Mouse (Mus musculus) myocyte (in vitro differentiated cells): ENCODE data around the gene Fam43a. TPM values are rescaled to one million over a fixed set of nuclear protein-coding genes. Genes with fewer than 3 reads are reported as not detected.

Experiments
- H3K27me3 ChIP-seq: one replicate; pipeline ENCODE4 v1.6.1; 2011; ENCODE audit not compliant: control insufficient read depth, insufficient read depth, insufficient read length
- H3K36me3 ChIP-seq: one replicate; pipeline ENCODE4 v1.6.1; 2011; ENCODE audit not compliant: control insufficient read depth, insufficient read depth
- H3K4me2 ChIP-seq: one replicate; pipeline ENCODE4 v1.6.1; 2011; ENCODE audit warnings: low read depth, control low read depth
- H3K4me3 ChIP-seq: one replicate; pipeline ENCODE4 v1.5.1; 2011; ENCODE audit warnings: mild to moderate bottlenecking, control low read depth, moderate library complexity
- H3K79me2 ChIP-seq: one replicate; pipeline ENCODE4 v1.6.1; 2011; ENCODE audit not compliant: control insufficient read depth, insufficient read depth
- H3ac ChIP-seq: one replicate; pipeline ENCODE4 v1.6.1; 2011; ENCODE audit not compliant: control insufficient read depth, insufficient read length
- CEBPB ChIP-seq: IDR thresholded peaks from 2 replicates; pipeline ENCODE4 v1.6.1; 2011; ENCODE audit warnings: mild to moderate bottlenecking, moderate library complexity; ENCODE audit not compliant: poor library complexity, insufficient read depth, severe bottlenecking
- E2F4 ChIP-seq: IDR thresholded peaks from one replicate; pipeline ENCODE4 v1.6.1; 2011; ENCODE audit warnings: mild to moderate bottlenecking, control low read depth, moderate library complexity; ENCODE audit not compliant: insufficient read depth
- MAX ChIP-seq: IDR thresholded peaks from one replicate; pipeline ENCODE4 v1.6.1; 2011; ENCODE audit warnings: low read depth, mild to moderate bottlenecking, control low read depth
- MYOD1 ChIP-seq, 3 experiments: IDR thresholded peaks; one replicate each; pipeline ENCODE4 v1.6.1; 2011; ENCODE audit warnings: control low read depth in 2 of 3, low read depth in 2 of 3, mild to moderate bottlenecking in 2 of 3, moderate library complexity in 1 of 3; ENCODE audit not compliant: insufficient read length in 2 of 3, control insufficient read depth in 1 of 3
- MYOG ChIP-seq, 3 experiments: IDR thresholded peaks; one replicate each; pipeline ENCODE4 v1.6.1; 2011; ENCODE audit warnings: control low read depth in 2 of 3, low read depth in 2 of 3, mild to moderate bottlenecking in 2 of 3; ENCODE audit not compliant: insufficient read length in 2 of 3, control insufficient read depth in 1 of 3, insufficient read depth in 1 of 3
- POLR2A ChIP-seq: IDR thresholded peaks from one replicate; pipeline ENCODE4 v1.6.1; 2011; ENCODE audit warnings: low read depth, mild to moderate bottlenecking, control low read depth, moderate library complexity; ENCODE audit not compliant: insufficient read length
- POLR2AphosphoS2 ChIP-seq: IDR thresholded peaks from one replicate; pipeline ENCODE4 v1.6.1; 2011; ENCODE audit warnings: low read depth, control low read depth; ENCODE audit not compliant: insufficient read length
- REST ChIP-seq: IDR thresholded peaks from one replicate; pipeline ENCODE4 v1.6.1; 2011; ENCODE audit warnings: mild to moderate bottlenecking, control low read depth, moderate library complexity; ENCODE audit not compliant: insufficient read depth, insufficient read length
- SRF ChIP-seq: IDR thresholded peaks from one replicate; pipeline ENCODE4 v1.6.1; 2011; ENCODE audit warnings: low read depth; ENCODE audit not compliant: control insufficient read depth, insufficient read length
- TCF12 ChIP-seq: IDR thresholded peaks from one replicate; pipeline ENCODE4 v1.6.1; 2011; ENCODE audit warnings: mild to moderate bottlenecking, control low read depth; ENCODE audit not compliant: poor library complexity, insufficient read depth, severe bottlenecking
- TCF3 ChIP-seq: IDR thresholded peaks from one replicate; pipeline ENCODE4 v1.6.1; 2011; ENCODE audit warnings: low read depth, control low read depth; ENCODE audit not compliant: insufficient read length
- USF1 ChIP-seq: IDR thresholded peaks from one replicate; pipeline ENCODE4 v1.6.1; 2011; ENCODE audit warnings: low read depth, mild to moderate bottlenecking, control low read depth, moderate library complexity
- polyA plus RNA-seq: library from polyadenylated mRNA; unstranded; fragments of >200 nt; fragmentation: generic; extraction: Trizol; gene quantifications from one replicate; pipeline ENCODE4 v1.2.1, GENCODE M21; 2012; ENCODE audit warnings: missing spikeins

The Fam43a gene
- polyA plus RNA-seq, 1 experiment: 0.77 TPM

GRCm38 (mm10) chr16:30595356-30595755 lies 4.2 kb upstream of the Fam43a start:
- Histone ChIP-seq H3ac (no peak overlapping the region), H3K36me3 (no peaks in the 10 kb centered on the region), H3K79me2 (no peaks in the 10 kb centered on the region), H3K4me3 (no peak overlapping the region), H3K4me2 (no peak overlapping the region), H3K27me3 (peaks cover 4% of the 10 kb centered on the region)
- TF ChIP-seq REST: no peak
- no peak for TF ChIP-seq POLR2A
- TF ChIP-seq E2F4: no peak
- TF ChIP-seq MYOD1 (IDR thresholded peaks at IDR 0.05; ENCODE audit: control insufficient read depth in 1 of 3, insufficient read length in 2 of 3, low read depth in 2 of 3): no peak
- TF ChIP-seq TCF12: no peak
- TF ChIP-seq POLR2AphosphoS2: no peak
- no peak for TF ChIP-seq MAX
- TF ChIP-seq USF1: no peak
- no peak for TF ChIP-seq MYOG (IDR thresholded peaks at IDR 0.05; ENCODE audit: control insufficient read depth in 1 of 3, insufficient read depth in 1 of 3, insufficient read length in 2 of 3, low read depth in 2 of 3)
- TF ChIP-seq SRF: no peak
- no peak for TF ChIP-seq TCF3
- no peak for TF ChIP-seq CEBPB

- no peaks in the 10 kb centered on the region for H3K79me2 ChIP-seq
- no peak overlapping the region for H3ac ChIP-seq
- peak overlapping the region; percentile 93 for H3K4me2 ChIP-seq
- no peak overlapping the region for H3K4me3 ChIP-seq
- TF ChIP-seq CEBPB (peak; percentile 53; the same call in 1 of the 2 replicates), TCF12 (no peak)
- H3K36me3 ChIP-seq: no peaks in the 10 kb centered on the region
- peaks cover 11% of the 10 kb centered on the region for H3K27me3 ChIP-seq
Measured at GRCm38 (mm10) chr16:30595835-30596557, 3.5 kb upstream of the Fam43a start.

GRCm38 (mm10) chr16:30596959-30597681 lies 2.4 kb upstream of the Fam43a start:
- H3K36me3 ChIP-seq: no peaks in the 10 kb centered on the region
- TF ChIP-seq POLR2AphosphoS2 (no peak), POLR2A (no peak)
- peak overlapping the region; percentile 93 for H3K4me2 ChIP-seq
- H3K27me3 ChIP-seq: peaks cover 19% of the 10 kb centered on the region
- H3ac ChIP-seq: no peak overlapping the region
- H3K4me3 ChIP-seq: peak overlapping the region; percentile 12
- no peaks in the 10 kb centered on the region for H3K79me2 ChIP-seq

GRCm38 (mm10) chr16:30600431-30601045 lies 1.0 kb downstream of the Fam43a start:
- Histone ChIP-seq H3K27me3 (peaks cover 15% of the 10 kb centered on the region), H3K79me2 (no peaks in the 10 kb centered on the region), H3K4me3 (peak overlapping the region; percentile 28), H3K4me2 (peak overlapping the region; percentile 93), H3K36me3 (no peaks in the 10 kb centered on the region), H3ac (peak overlapping the region; percentile 10)
- no peak for TF ChIP-seq SRF
- TF ChIP-seq TCF3: no peak
- no peak for TF ChIP-seq MYOD1 (IDR thresholded peaks at IDR 0.05; ENCODE audit: control insufficient read depth in 1 of 3, insufficient read length in 2 of 3, low read depth in 2 of 3)
- TF ChIP-seq CEBPB: no peak
- TF ChIP-seq POLR2A: no peak
- TF ChIP-seq MYOG (IDR thresholded peaks at IDR 0.05; ENCODE audit: control insufficient read depth in 1 of 3, insufficient read depth in 1 of 3, insufficient read length in 2 of 3, low read depth in 2 of 3): no peak
- no peak for TF ChIP-seq USF1
- TF ChIP-seq TCF12: no peak
- TF ChIP-seq MAX: no peak
- TF ChIP-seq E2F4: no peak
- no peak for TF ChIP-seq REST
- no peak for TF ChIP-seq POLR2AphosphoS2

GRCm38 (mm10) chr16:30601046-30601832 lies 1.7 kb downstream of the Fam43a start:
- no peak overlapping the region for H3K4me2 ChIP-seq
- peaks cover 15% of the 10 kb centered on the region for H3K27me3 ChIP-seq
- H3K79me2 ChIP-seq: no peaks in the 10 kb centered on the region
- H3ac ChIP-seq: peak overlapping the region; percentile 10
- no peaks in the 10 kb centered on the region for H3K36me3 ChIP-seq
- no peak overlapping the region for H3K4me3 ChIP-seq
- TF ChIP-seq MYOD1 (IDR thresholded peaks at IDR 0.05; ENCODE audit: control insufficient read depth in 1 of 3, insufficient read length in 2 of 3, low read depth in 2 of 3): no peak
- TF ChIP-seq MAX: no peak
- TF ChIP-seq TCF12: no peak
- no peak for TF ChIP-seq POLR2AphosphoS2
- no peak for TF ChIP-seq USF1
- no peak for TF ChIP-seq TCF3
- no peak for TF ChIP-seq CEBPB
- TF ChIP-seq POLR2A: no peak
- no peak for TF ChIP-seq SRF
- no peak for TF ChIP-seq REST
- TF ChIP-seq E2F4: no peak
- TF ChIP-seq MYOG (IDR thresholded peaks at IDR 0.05; ENCODE audit: control insufficient read depth in 1 of 3, insufficient read depth in 1 of 3, insufficient read length in 2 of 3, low read depth in 2 of 3): no peak
